Mouse (Mus musculus): ENCODE results near the gene Tns4. TPM values are rescaled to one million over a fixed set of nuclear protein-coding genes. Genes with fewer than 3 reads are reported as not detected.
A peak's percentile ranks its signal among the peaks of the same experiment; 100 is the strongest.

The Tns4 gene
- polyA plus RNA-seq, 1 experiment from 2014 or later, result 0.22 TPM

- no peak overlapping the region for H3K4me3 ChIP-seq (ENCODE audit: low read length)
- no peak for ATAC-seq (ENCODE audit: low FRiP score, low TSS enrichment)
- no peaks in the 10 kb centered on the region for H3K36me3 ChIP-seq (ENCODE audit: insufficient read depth, low read length)
- H3K4me2 ChIP-seq (replicated peaks; ENCODE audit: low read depth, low read length), result no peak overlapping the region
- no peak overlapping the region for H3K9ac ChIP-seq (replicated peaks; ENCODE audit: low read length)
- H3K4me1 ChIP-seq (ENCODE audit: insufficient read depth, low read length), result peaks cover 20% of the 10 kb centered on the region; the same call in 1 of the 2 replicates
- WGBS, result 37% methylated on average over 3 of the region's 3 CpGs
- H3K9me3 ChIP-seq (ENCODE audit: low read length), result no peaks in the 10 kb centered on the region
- H3K27me3 ChIP-seq (ENCODE audit: insufficient read depth, low read length), result no peaks in the 10 kb centered on the region
- H3K27ac ChIP-seq (ENCODE audit: low read length), result no peak overlapping the region
Observed at GRCm38 (mm10) chr11:99081566-99081965, 7.5 kb downstream of the Tns4 start.

DNA sequence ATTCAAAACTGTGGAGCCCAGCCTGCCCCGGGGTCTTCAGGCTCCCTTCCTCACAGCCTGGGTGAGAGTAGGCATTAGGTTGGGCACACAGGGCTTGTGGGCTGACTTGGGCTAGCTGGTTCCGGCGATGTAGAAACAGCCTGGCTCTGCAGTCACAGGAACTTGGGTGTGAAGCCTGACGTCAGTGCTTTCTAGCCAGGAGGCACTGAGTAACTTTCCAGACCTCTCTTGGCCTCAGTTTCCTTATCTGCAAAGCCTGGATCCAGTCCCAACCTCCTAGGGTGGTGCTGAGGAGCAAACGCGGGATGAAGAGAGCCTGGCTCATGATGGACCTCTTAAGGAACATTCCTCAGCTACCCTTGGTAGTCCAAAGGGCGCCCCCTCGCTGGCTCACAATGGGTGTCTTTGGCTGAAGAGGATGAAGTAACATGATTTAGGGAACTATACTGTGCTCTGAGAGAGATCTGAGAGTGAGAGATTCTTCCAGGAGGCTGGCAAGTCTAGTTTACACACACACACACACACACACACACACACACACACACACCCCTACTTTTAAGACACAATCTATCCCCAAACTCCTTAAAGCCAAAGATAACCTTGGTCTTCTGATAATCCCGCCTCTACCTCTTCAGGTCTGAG, 8.1 kb downstream of the Tns4 start:
- H3K27ac ChIP-seq (ENCODE audit: low read length), result no peak overlapping the region

DNA sequence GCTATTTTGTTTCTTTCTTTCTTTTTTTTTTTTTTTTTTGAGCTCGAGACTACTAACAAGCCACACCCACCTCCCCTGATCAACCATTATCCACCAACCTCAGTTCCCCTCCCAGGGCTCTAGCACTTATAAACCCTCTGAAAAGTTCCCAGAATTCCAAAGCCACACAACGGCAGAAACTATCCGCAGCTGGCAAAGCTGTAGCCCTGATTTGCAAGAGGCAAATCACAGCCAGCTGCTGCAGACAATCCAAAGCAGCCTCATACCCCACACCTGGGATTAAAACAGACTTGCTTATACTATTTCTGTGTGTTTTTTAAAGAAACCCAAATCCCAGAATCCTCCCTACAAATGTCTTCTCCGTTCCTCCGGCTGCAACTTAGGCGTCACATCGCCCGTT, 11.2 kb downstream of the Tns4 start:
- H3K36me3 ChIP-seq (ENCODE audit: insufficient read depth, low read length), result no peaks in the 10 kb centered on the region
- 83% methylated on average over 8 of the region's 8 CpGs for WGBS
- H3K4me2 ChIP-seq (replicated peaks; ENCODE audit: low read depth, low read length), result no peak overlapping the region
- ATAC-seq (ENCODE audit: low FRiP score, low TSS enrichment), result no peak
- no peak overlapping the region for H3K4me3 ChIP-seq (ENCODE audit: low read length)
- H3K9ac ChIP-seq (replicated peaks; ENCODE audit: low read length), result no peak overlapping the region
- H3K27ac ChIP-seq (ENCODE audit: low read length), result no peak overlapping the region
- peaks cover 22% of the 10 kb centered on the region; the same call in 1 of the 2 replicates for H3K4me1 ChIP-seq (ENCODE audit: insufficient read depth, low read length)
- H3K9me3 ChIP-seq (ENCODE audit: low read length), result no peaks in the 10 kb centered on the region
- no peaks in the 10 kb centered on the region for H3K27me3 ChIP-seq (ENCODE audit: insufficient read depth, low read length)

More for the DNA sequence above, 8.1 kb downstream of the Tns4 start:
- Histone ChIP-seq H3K36me3 (ENCODE audit: insufficient read depth, low read length) (no peaks in the 10 kb centered on the region), H3K9me3 (ENCODE audit: low read length) (no peaks in the 10 kb centered on the region), H3K9ac (replicated peaks; ENCODE audit: low read length) (no peak overlapping the region), H3K4me3 (ENCODE audit: low read length) (no peak overlapping the region), H3K27me3 (ENCODE audit: insufficient read depth, low read length) (no peaks in the 10 kb centered on the region), H3K4me2 (replicated peaks; ENCODE audit: low read depth, low read length) (no peak overlapping the region), H3K4me1 (ENCODE audit: insufficient read depth, low read length) (peaks cover 20% of the 10 kb centered on the region; the same call in 1 of the 2 replicates)
- no peak for ATAC-seq (ENCODE audit: low FRiP score, low TSS enrichment)
- 80% methylated on average over 9 of the region's 9 CpGs for WGBS

GRCm38 (mm10) chr11:99076744-99077319, 12.3 kb downstream of the Tns4 start:
- no peak overlapping the region for H3K4me2 ChIP-seq (replicated peaks; ENCODE audit: low read depth, low read length)
- H3K27ac ChIP-seq (ENCODE audit: low read length), result no peak overlapping the region
- no peaks in the 10 kb centered on the region for H3K9me3 ChIP-seq (ENCODE audit: low read length)
- no peak overlapping the region for H3K9ac ChIP-seq (replicated peaks; ENCODE audit: low read length)
- 69% methylated on average over 5 of the region's 5 CpGs for WGBS
- no peaks in the 10 kb centered on the region for H3K27me3 ChIP-seq (ENCODE audit: insufficient read depth, low read length)
- ATAC-seq (ENCODE audit: low FRiP score, low TSS enrichment), result no peak
- no peaks in the 10 kb centered on the region for H3K36me3 ChIP-seq (ENCODE audit: insufficient read depth, low read length)
- H3K4me1 ChIP-seq (ENCODE audit: insufficient read depth, low read length), result peaks cover 22% of the 10 kb centered on the region
- no peak overlapping the region for H3K4me3 ChIP-seq (ENCODE audit: low read length)

DNA sequence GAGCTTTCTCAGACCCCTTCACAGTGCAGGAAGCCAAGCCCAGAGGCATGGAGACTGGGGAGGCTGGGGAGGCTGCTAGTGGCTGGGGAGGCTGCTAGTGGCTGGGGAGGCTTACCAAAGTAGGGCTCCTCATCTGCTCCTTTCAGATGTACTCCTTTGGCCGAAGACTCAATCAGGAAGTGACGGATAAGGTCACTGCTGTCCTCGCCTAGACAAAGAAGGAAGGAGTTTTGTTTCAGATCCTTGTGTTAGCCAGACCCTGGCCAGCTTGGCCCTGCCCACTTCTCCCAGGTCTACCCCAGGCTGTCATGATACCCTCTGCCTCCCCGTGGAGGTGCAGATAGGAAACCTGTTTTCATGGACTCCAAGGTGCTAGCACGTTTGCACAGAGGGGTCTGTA, 15.3 kb downstream of the Tns4 start:
- 60% methylated on average over 5 of the region's 5 CpGs for WGBS
- H3K9ac ChIP-seq (replicated peaks; ENCODE audit: low read length), result no peak overlapping the region
- no peak for ATAC-seq (ENCODE audit: low FRiP score, low TSS enrichment)
- H3K4me3 ChIP-seq (ENCODE audit: low read length), result no peak overlapping the region
- no peaks in the 10 kb centered on the region for H3K9me3 ChIP-seq (ENCODE audit: low read length)
- H3K4me2 ChIP-seq (replicated peaks; ENCODE audit: low read depth, low read length), result no peak overlapping the region
- no peaks in the 10 kb centered on the region for H3K36me3 ChIP-seq (ENCODE audit: insufficient read depth, low read length)
- no peaks in the 10 kb centered on the region for H3K27me3 ChIP-seq (ENCODE audit: insufficient read depth, low read length)
- peaks cover 15% of the 10 kb centered on the region for H3K4me1 ChIP-seq (ENCODE audit: insufficient read depth, low read length)
- H3K27ac ChIP-seq (ENCODE audit: low read length), result no peak overlapping the region

GRCm38 (mm10) chr11:99071866-99072265, 17.2 kb downstream of the Tns4 start:
- WGBS, result 7% methylated on average over 6 of the region's 6 CpGs
- Histone ChIP-seq H3K4me2 (replicated peaks; ENCODE audit: low read depth, low read length) (no peak overlapping the region), H3K4me1 (ENCODE audit: insufficient read depth, low read length) (peaks cover 14% of the 10 kb centered on the region), H3K9ac (replicated peaks; ENCODE audit: low read length) (no peak overlapping the region), H3K27ac (ENCODE audit: low read length) (no peak overlapping the region), H3K36me3 (ENCODE audit: insufficient read depth, low read length) (no peaks in the 10 kb centered on the region), H3K4me3 (ENCODE audit: low read length) (no peak overlapping the region), H3K9me3 (ENCODE audit: low read length) (no peaks in the 10 kb centered on the region), H3K27me3 (ENCODE audit: insufficient read depth, low read length) (no peaks in the 10 kb centered on the region)
- peak; percentile 58; the same call in 1 of the 2 replicates for ATAC-seq (ENCODE audit: low FRiP score, low TSS enrichment)

- Histone ChIP-seq H3K4me3 (ENCODE audit: low read length) (no peak overlapping the region), H3K27ac (ENCODE audit: low read length) (no peak overlapping the region), H3K4me2 (replicated peaks; ENCODE audit: low read depth, low read length) (no peak overlapping the region), H3K36me3 (ENCODE audit: insufficient read depth, low read length) (no peaks in the 10 kb centered on the region), H3K9me3 (ENCODE audit: low read length) (no peaks in the 10 kb centered on the region), H3K4me1 (ENCODE audit: insufficient read depth, low read length) (peaks cover 15% of the 10 kb centered on the region), H3K9ac (replicated peaks; ENCODE audit: low read length) (no peak overlapping the region), H3K27me3 (ENCODE audit: insufficient read depth, low read length) (no peaks in the 10 kb centered on the region)
- 83% methylated on average over 5 of the region's 5 CpGs for WGBS
- ATAC-seq (ENCODE audit: low FRiP score, low TSS enrichment), result no peak
Observed at GRCm38 (mm10) chr11:99068455-99068854, 20.7 kb downstream of the Tns4 start.

DNA sequence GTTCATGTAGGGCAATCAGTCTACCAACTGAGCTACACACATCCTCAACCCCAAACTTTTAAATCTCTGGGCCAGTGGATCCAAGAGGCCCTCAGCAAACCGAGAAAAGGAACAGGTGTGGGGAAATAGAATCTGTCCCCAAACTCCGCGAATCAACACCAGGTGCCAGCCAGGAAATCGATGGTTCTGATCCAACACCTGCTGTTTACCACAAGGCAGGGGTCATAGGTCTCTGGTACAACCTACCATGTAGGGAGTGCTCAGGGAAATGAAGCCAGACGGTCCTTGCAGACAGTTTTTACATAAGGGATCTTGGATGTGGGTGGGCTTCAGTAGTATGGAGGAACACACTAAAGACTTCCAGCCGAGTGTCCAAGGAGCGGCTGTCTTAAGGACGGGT, 21.5 kb downstream of the Tns4 start:
- Histone ChIP-seq H3K36me3 (ENCODE audit: insufficient read depth, low read length) (no peaks in the 10 kb centered on the region), H3K4me1 (ENCODE audit: insufficient read depth, low read length) (peaks cover 15% of the 10 kb centered on the region), H3K9me3 (ENCODE audit: low read length) (no peaks in the 10 kb centered on the region), H3K27ac (ENCODE audit: low read length) (no peak overlapping the region), H3K4me3 (ENCODE audit: low read length) (no peak overlapping the region), H3K9ac (replicated peaks; ENCODE audit: low read length) (no peak overlapping the region), H3K4me2 (replicated peaks; ENCODE audit: low read depth, low read length) (no peak overlapping the region), H3K27me3 (ENCODE audit: insufficient read depth, low read length) (no peaks in the 10 kb centered on the region)
- no peak for ATAC-seq (ENCODE audit: low FRiP score, low TSS enrichment)
- WGBS, result 88% methylated on average over 8 of the region's 8 CpGs

- no peak overlapping the region for H3K9ac ChIP-seq (replicated peaks; ENCODE audit: low read length)
- 11% methylated on average over 2 of the region's 2 CpGs for WGBS
- no peak overlapping the region for H3K4me3 ChIP-seq (ENCODE audit: low read length)
- peaks cover 7% of the 10 kb centered on the region for H3K4me1 ChIP-seq (ENCODE audit: insufficient read depth, low read length)
- ATAC-seq (ENCODE audit: low FRiP score, low TSS enrichment), result peak; percentile 69; the same call in 1 of the 2 replicates
- H3K27ac ChIP-seq (ENCODE audit: low read length), result peak overlapping the region; percentile 48
- no peaks in the 10 kb centered on the region for H3K27me3 ChIP-seq (ENCODE audit: insufficient read depth, low read length)
- H3K4me2 ChIP-seq (replicated peaks; ENCODE audit: low read depth, low read length), result no peak overlapping the region
- no peaks in the 10 kb centered on the region for H3K36me3 ChIP-seq (ENCODE audit: insufficient read depth, low read length)
- no peaks in the 10 kb centered on the region for H3K9me3 ChIP-seq (ENCODE audit: low read length)
Observed at GRCm38 (mm10) chr11:99065979-99066378, 23.1 kb downstream of the Tns4 start.

DNA sequence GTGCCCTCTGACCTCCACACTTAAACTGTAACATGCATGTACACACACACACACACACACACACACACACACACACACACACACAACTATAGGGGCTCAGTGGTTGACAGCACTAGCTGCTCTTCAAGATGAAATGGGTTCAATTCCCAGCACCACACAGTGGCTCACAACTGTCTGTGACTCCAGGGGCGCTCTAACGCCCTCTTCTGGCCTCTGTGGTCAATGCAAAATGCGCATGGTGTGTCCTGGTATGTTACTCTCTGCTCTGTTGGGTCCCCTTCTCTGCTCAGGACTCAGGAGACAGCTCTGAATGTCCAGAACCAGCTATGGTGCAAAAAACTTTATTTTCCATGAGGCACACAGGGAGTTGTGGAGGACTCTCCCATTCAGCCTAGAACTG, 23.8 kb downstream of the Tns4 start:
- no peak overlapping the region for H3K4me3 ChIP-seq (ENCODE audit: low read length)
- WGBS, result 85% methylated on average over 3 of the region's 3 CpGs
- no peaks in the 10 kb centered on the region for H3K9me3 ChIP-seq (ENCODE audit: low read length)
- no peak overlapping the region for H3K9ac ChIP-seq (replicated peaks; ENCODE audit: low read length)
- 0 out of 2 replicates have a peak overlapping the region, but pooled peaks have one; percentile 48 for H3K27ac ChIP-seq (ENCODE audit: low read length)
- H3K36me3 ChIP-seq (ENCODE audit: insufficient read depth, low read length), result no peaks in the 10 kb centered on the region
- no peak overlapping the region for H3K4me2 ChIP-seq (replicated peaks; ENCODE audit: low read depth, low read length)
- no peaks in the 10 kb centered on the region for H3K27me3 ChIP-seq (ENCODE audit: insufficient read depth, low read length)
- 0 out of 2 replicates have a peak, but pooled peaks have one; percentile 4 for ATAC-seq (ENCODE audit: low FRiP score, low TSS enrichment)
- H3K4me1 ChIP-seq (ENCODE audit: insufficient read depth, low read length), result peaks cover 7% of the 10 kb centered on the region
